Mouse (Mus musculus) hematopoietic multipotent progenitor cell, adult 10-12 weeks (in vitro differentiated cells): ENCODE data around the gene Gm6205. TPM values are rescaled to one million over a fixed set of nuclear protein-coding genes. Genes with fewer than 3 reads are reported as not detected.

ENCODE experiments used
- polyA plus RNA-seq: library from polyadenylated mRNA; stranded (reverse); fragments of >175 nt; gene quantifications from 2 replicates; pipeline ENCODE4 v1.2.3, GENCODE M21; 2012; ENCODE audit warnings: low replicate concordance

Gm6205 gene
- polyA plus RNA-seq, result not detected in 2 replicates

DNA sequence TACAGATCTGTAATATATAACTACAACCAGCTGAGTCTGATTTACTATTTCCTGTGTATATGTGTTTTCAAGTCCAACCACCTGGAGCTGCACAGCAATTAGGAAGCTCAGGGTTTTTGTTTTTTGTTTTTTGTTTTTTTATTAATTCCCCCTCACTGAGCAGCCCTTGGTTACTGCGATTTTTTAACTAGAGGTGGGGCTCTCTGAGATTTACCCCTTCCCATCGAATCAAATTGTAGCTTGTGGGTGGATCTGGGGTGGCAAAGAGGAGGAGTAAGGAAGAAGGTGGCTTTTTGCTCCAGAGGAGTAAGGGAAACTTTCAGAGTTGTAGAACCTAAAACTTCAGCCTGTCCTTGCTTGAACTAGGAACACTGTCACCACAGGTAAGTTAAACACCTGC is at the start of gene Gm6205:
Gene Gm6205, plus strand, starts transcription at position 301 of the 400 bp plus-strand sequence.

GRCm38 (mm10) chr5:94616242-94616641 is 31.9 kb upstream of the Gm6205 start, which contains the start of gene Gm3147:
TSS of gene Gm3147 (minus strand) at chr5:94616342.

DNA sequence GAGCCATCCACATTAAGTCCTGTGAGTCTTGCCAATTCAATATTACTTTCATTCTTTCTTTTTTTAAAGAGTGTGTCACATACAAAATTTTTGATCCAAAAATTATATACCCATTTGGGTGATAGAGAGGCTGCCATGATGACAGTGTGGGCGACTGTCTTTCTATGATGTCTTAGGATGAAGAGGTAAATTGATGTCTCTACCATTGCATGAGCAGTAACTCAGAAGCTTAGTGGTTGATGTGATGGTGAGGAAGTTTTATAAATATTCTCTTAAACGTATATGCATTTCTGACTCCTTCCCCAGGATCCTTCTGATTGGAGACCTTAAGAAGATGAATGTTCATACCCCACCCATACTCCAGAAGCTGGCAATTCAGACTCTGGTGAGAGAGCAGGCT is 24.5 kb upstream of the Gm6205 start, which contains the start of gene Gm6509:
Gene Gm6509, plus strand, starts transcription at position 301 of the 400 bp plus-strand sequence.

Other genes starting within 250 kb of the Gm6205 start
- gene Gm7682, start 202.6 kb upstream of the Gm6205 start, polyA plus RNA-seq, result not detected in 2 replicates
- not detected in 2 replicates for gene Gm3139, start 122.1 kb upstream of the Gm6205 start, polyA plus RNA-seq
- not detected in 2 replicates for gene Gm3147, start 32.0 kb upstream of the Gm6205 start, polyA plus RNA-seq
- gene Gm6509, start 24.4 kb upstream of the Gm6205 start, polyA plus RNA-seq, result not detected in 2 replicates
- not detected in 2 replicates for gene Gm3183, start 217.1 kb downstream of the Gm6205 start, polyA plus RNA-seq